Mouse (Mus musculus) spleen, adult 2 months (tissue): ENCODE data around the gene Il17ra.

Source experiments
- CTCF ChIP-seq: fragments of 200-500 bp; IDR thresholded peaks from 2 replicates; pipeline ENCODE4 v1.5.1; 2011; ENCODE audit warnings: mild to moderate bottlenecking, inconsistent platforms; ENCODE audit not compliant: insufficient read depth, insufficient read length, insufficient replicate concordance; ENCODE audit errors: extremely low read depth
- POLR2A ChIP-seq: fragments of 200-500 bp; IDR thresholded peaks from 2 replicates; pipeline ENCODE4 v1.6.1; 2011; ENCODE audit warnings: low read depth, low read length, inconsistent platforms

DNA sequence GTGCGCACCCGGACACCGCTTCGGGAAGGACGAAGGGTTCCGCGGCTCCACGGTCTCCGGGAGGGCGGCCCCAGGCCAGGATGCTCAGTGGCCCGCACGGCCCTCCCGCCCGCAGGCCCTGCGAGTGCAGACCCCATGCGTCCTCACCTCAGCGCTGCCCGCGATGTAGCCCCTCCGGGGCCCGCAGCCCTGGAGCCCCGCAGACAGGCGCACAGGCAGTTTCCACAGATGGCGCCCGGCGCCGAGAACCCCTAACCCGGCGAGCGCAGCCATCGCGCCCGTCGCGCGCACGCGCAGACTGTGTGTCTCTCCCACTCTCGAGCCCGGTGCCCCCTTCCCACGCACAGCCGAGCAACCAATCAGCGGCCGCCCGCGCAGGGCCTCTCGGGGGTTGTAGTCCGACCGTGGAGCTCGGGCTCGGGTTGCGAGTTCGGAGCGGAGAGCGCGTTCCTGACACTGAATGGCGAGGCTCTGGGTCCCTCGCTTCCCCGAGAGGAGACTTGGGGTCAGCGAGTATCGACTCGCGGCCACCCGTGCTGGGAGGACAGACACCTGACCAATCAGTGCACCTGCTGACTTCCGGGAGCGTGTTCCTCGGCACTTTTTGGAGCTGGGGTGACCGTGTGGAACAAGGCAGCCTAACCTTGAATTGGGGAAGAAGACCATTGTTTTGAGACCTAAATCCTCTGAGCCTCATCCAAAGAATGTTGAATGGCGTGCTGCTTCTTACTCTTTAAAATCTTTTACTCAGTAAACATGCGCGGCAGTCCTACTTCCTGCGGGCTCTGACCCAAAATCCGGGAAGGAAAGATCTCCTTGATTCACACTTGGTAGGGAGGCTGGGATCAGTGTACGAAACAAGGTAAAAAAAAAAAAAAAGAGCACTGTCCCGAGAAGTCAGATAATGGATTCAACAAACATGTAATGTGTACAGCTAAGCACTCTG, 68.2 kb downstream of the Il17ra start, which contains the start of gene Hdhd5:
- TF ChIP-seq CTCF: no peak
- TF ChIP-seq POLR2A: peak; percentile 65
